Mouse (Mus musculus) fibroblast of lung, adult 2 months (primary cell): ENCODE results near the gene Msmo1.
A peak's percentile ranks its signal among the peaks of the same experiment; 100 is the strongest.

Experiments
- DNase-seq: peaks from one replicate; pipeline ENCODE4 v3.0.0-alpha.2; 2011; ENCODE audit warnings: low read depth

Gene Msmo1

GRCm38 (mm10) chr8:64733271-64733943 lies at the start of gene Msmo1:
Gene Msmo1 (minus strand): TSS chr8:64733792.
- peak; percentile 96 for DNase-seq

- DNase-seq = no peak
Measured at GRCm38 (mm10) chr8:64781947-64782346, 48.4 kb upstream of the Msmo1 start.

GRCm38 (mm10) chr8:64777925-64778324 lies 44.3 kb upstream of the Msmo1 start:
- DNase-seq = no peak

GRCm38 (mm10) chr8:64774136-64774535 lies 40.5 kb upstream of the Msmo1 start:
- no peak for DNase-seq

GRCm38 (mm10) chr8:64770814-64771213 lies 37.2 kb upstream of the Msmo1 start:
- no peak for DNase-seq

GRCm38 (mm10) chr8:64769586-64769985 lies 36.0 kb upstream of the Msmo1 start:
- no peak for DNase-seq

GRCm38 (mm10) chr8:64768645-64769044 lies 35.1 kb upstream of the Msmo1 start:
- DNase-seq = no peak

- DNase-seq = no peak
Measured at GRCm38 (mm10) chr8:64767047-64767446, 33.5 kb upstream of the Msmo1 start.

GRCm38 (mm10) chr8:64764075-64764474 lies 30.5 kb upstream of the Msmo1 start:
- DNase-seq = no peak

- DNase-seq = peak; percentile 8
Measured at GRCm38 (mm10) chr8:64762751-64763150, 29.2 kb upstream of the Msmo1 start.

GRCm38 (mm10) chr8:64761430-64761829 lies 27.8 kb upstream of the Msmo1 start:
- DNase-seq = no peak

- DNase-seq = no peak
Measured at GRCm38 (mm10) chr8:64757956-64758355, 24.4 kb upstream of the Msmo1 start.

GRCm38 (mm10) chr8:64746215-64747058 lies 12.8 kb upstream of the Msmo1 start:
- no peak for DNase-seq

GRCm38 (mm10) chr8:64740547-64741211 lies 7.1 kb upstream of the Msmo1 start:
- DNase-seq = no peak

GRCm38 (mm10) chr8:64738916-64739315 lies 5.3 kb upstream of the Msmo1 start:
- no peak for DNase-seq

- no peak for DNase-seq
Measured at GRCm38 (mm10) chr8:64736767-64737323, 3.3 kb upstream of the Msmo1 start.

- no peak for DNase-seq
Measured at GRCm38 (mm10) chr8:64735161-64735560, 1.6 kb upstream of the Msmo1 start.

- DNase-seq = no peak
Measured at GRCm38 (mm10) chr8:64732596-64732995, 996 bp downstream of the Msmo1 start.

GRCm38 (mm10) chr8:64728156-64728555 lies 5.4 kb downstream of the Msmo1 start:
- no peak for DNase-seq

- peak; percentile 54 for DNase-seq
Measured at GRCm38 (mm10) chr8:64726190-64726695, 7.3 kb downstream of the Msmo1 start.

GRCm38 (mm10) chr8:64723206-64723605 lies 10.4 kb downstream of the Msmo1 start:
- no peak for DNase-seq

- no peak for DNase-seq
Measured at GRCm38 (mm10) chr8:64717868-64718267, 15.7 kb downstream of the Msmo1 start.
